8 mouse cellular contexts compared by ENCODE assay signal in the genomic region with DNA sequence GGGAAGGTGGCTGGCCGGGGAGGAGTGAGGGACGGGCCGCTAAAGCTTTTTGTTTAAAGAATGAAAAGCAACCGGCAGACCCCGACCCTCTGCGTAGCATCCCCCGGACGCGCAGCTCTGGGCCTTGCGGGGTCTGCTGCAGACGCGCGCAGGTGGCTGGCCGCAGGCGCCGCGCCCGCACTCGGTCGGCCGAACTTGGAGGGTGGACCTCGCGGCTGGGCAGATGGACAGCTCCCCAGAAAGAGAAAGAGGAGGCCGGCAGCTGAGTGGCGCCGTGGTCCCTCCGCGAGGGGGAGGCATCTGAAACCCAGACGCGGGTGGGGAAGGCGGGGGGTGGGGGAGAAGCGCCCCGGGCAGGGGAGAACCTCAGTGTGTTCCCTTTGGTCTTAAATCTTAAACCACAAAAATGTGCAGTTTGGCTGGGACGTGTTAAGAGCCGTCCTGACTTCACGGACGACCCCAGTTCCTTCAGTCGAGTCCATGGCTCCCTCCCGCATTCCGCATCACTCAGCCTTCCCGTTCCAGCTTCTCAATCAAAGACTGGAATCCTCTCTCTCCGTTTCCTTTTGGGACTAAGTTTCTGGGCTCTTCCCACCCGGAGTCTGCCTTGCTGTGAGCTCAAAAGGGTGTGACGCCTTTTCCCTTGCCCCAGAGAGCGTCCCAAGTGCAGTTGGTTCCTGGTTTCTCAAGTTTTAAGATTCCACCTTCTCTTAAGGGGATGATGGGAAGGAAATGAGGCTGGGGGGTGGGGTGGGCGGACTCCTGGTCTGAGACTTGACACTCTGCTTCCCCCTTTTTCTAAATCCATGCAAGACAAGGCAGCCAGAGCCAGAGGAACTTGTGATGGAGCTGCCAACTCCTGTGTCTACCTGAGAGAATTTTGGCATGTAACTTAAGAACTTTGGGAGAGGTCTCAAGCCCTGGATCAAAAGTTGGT. TPM values are rescaled to one million over a fixed set of nuclear protein-coding genes. Genes with fewer than 3 reads are reported as not detected.
A peak's percentile ranks its signal among the peaks of the same experiment; 100 is the strongest.
DNase-seq lines count a peak whose midpoint lies in the region; ATAC-seq and TF ChIP-seq lines count a peak whose summit lies in the region.

No protein-coding gene starts in this region.

- no peaks in the 10 kb centered on the region for H3K4me1 ChIP-seq in erythroblast, embryonic 14.5 days (ENCODE audit: control insufficient read depth)
- H3K4me1 ChIP-seq in intestine, embryonic 14.5 days (replicated peaks; ENCODE audit: control insufficient read depth, insufficient read depth, low read length), result peaks cover 19% of the 10 kb centered on the region
- H3K4me1 ChIP-seq in limb, embryonic 11.5 days (ENCODE audit: control insufficient read depth, insufficient read depth, low read length), result peaks cover 26% of the 10 kb centered on the region
- H3K4me1 ChIP-seq in midbrain, embryonic 13.5 days (replicated peaks), result peaks cover 39% of the 10 kb centered on the region
- peaks cover 12% of the 10 kb centered on the region for H3K4me1 ChIP-seq in testis, adult 2 months (ENCODE audit: control insufficient read depth, insufficient read depth, low read length)

- no peak for TF ChIP-seq POLR2A in testis, adult 2 months (IDR thresholded peaks at IDR 0.05; ENCODE audit: control insufficient read depth, low read depth, low read length)

- TF ChIP-seq CTCF in testis, adult 2 months (IDR thresholded peaks at IDR 0.05; ENCODE audit: control insufficient read depth, insufficient read depth, insufficient replicate concordance, low read depth, low read length), result no peak

- under 1% methylated on average over 45 of the region's 46 CpGs for WGBS in intestine, embryonic 14.5 days
- WGBS in limb, embryonic 11.5 days, result under 1% methylated on average over 46 of the region's 46 CpGs
- under 1% methylated on average over 45 of the region's 46 CpGs for WGBS in midbrain, embryonic 13.5 days

- H3K4me2 ChIP-seq in intestine, embryonic 14.5 days (ENCODE audit: low read length), result peak overlapping the region; percentile 85
- peak overlapping the region; percentile 84 for H3K4me2 ChIP-seq in limb, embryonic 11.5 days (ENCODE audit: low read depth, severe bottlenecking)
- H3K4me2 ChIP-seq in midbrain, embryonic 13.5 days (replicated peaks), result peak overlapping the region; percentile 93

- H3K4me3 ChIP-seq in erythroblast, embryonic 14.5 days (replicated peaks), result peak overlapping the region; percentile 53
- H3K4me3 ChIP-seq in intestine, embryonic 14.5 days (ENCODE audit: low read depth, low read length), result peak overlapping the region; percentile 85
- peak overlapping the region; percentile 96 for H3K4me3 ChIP-seq in limb, embryonic 11.5 days (ENCODE audit: low read depth, low read length)
- H3K4me3 ChIP-seq in midbrain, embryonic 13.5 days (replicated peaks), result peak overlapping the region; percentile 97
- peak overlapping the region; percentile 71 for H3K4me3 ChIP-seq in testis, adult 2 months (ENCODE audit: control insufficient read depth, low read depth, low read length)

- peak overlapping the region; percentile 81 for H3K9ac ChIP-seq in intestine, embryonic 14.5 days (ENCODE audit: low read length)
- peak overlapping the region; percentile 96 for H3K9ac ChIP-seq in limb, embryonic 11.5 days (ENCODE audit: low read length)
- peak overlapping the region; percentile 98 for H3K9ac ChIP-seq in midbrain, embryonic 13.5 days (replicated peaks)

- peak overlapping the region; percentile 65; the same call in 1 of the 2 replicates for H3K27ac ChIP-seq in intestine, embryonic 14.5 days (ENCODE audit: low read depth)
- H3K27ac ChIP-seq in limb, embryonic 11.5 days (replicated peaks; ENCODE audit: low read depth, low read length), result peak overlapping the region; percentile 79
- peak overlapping the region; percentile 92 for H3K27ac ChIP-seq in midbrain, embryonic 13.5 days
- H3K27ac ChIP-seq in testis, adult 2 months (ENCODE audit: control insufficient read depth, insufficient read depth, low read depth, low read length), result no peak overlapping the region

- peaks cover 41% of the 10 kb centered on the region for H3K27me3 ChIP-seq in erythroblast, embryonic 14.5 days (ENCODE audit: control insufficient read depth)
- no peaks in the 10 kb centered on the region for H3K27me3 ChIP-seq in intestine, embryonic 14.5 days (replicated peaks; ENCODE audit: control insufficient read depth, insufficient read depth, low read length)
- H3K27me3 ChIP-seq in limb, embryonic 11.5 days (ENCODE audit: control insufficient read depth, insufficient read depth, low read length), result no peaks in the 10 kb centered on the region
- H3K27me3 ChIP-seq in midbrain, embryonic 13.5 days, result no peaks in the 10 kb centered on the region
- peaks cover 2% of the 10 kb centered on the region for H3K27me3 ChIP-seq in testis, adult 2 months (ENCODE audit: control insufficient read depth, insufficient read depth, low read length)

- no peaks in the 10 kb centered on the region for H3K9me3 ChIP-seq in erythroblast, embryonic 14.5 days (ENCODE audit: control insufficient read depth, low read length)
- H3K9me3 ChIP-seq in intestine, embryonic 14.5 days (ENCODE audit: control insufficient read depth, low read length), result no peaks in the 10 kb centered on the region
- H3K9me3 ChIP-seq in limb, embryonic 11.5 days (ENCODE audit: control insufficient read depth, low read length), result no peaks in the 10 kb centered on the region
- no peaks in the 10 kb centered on the region for H3K9me3 ChIP-seq in midbrain, embryonic 13.5 days

- DNase-seq in embryo, embryonic 10 days (ENCODE audit: low spot score), result peak; percentile 66
- peak; percentile 50 to 62 for DNase-seq in gastrocnemius, postnatal 4 days (ENCODE audit: low spot score in 2 of 2)
- peak; percentile 80 for DNase-seq in intestine, embryonic 14.5 days (ENCODE audit: low spot score)
- DNase-seq in limb, embryonic 11.5 days (ENCODE audit: low spot score), result peak; percentile 71

- no peaks in the 10 kb centered on the region for H3K36me3 ChIP-seq in erythroblast, embryonic 14.5 days (ENCODE audit: control insufficient read depth)
- H3K36me3 ChIP-seq in intestine, embryonic 14.5 days (ENCODE audit: control insufficient read depth, insufficient read depth, low read length), result no peaks in the 10 kb centered on the region
- H3K36me3 ChIP-seq in limb, embryonic 11.5 days (ENCODE audit: control insufficient read depth, insufficient read depth, low read length), result 0 out of 2 replicates have a peak, but pooled peaks cover 2% of the 10 kb centered on the region
- no peaks in the 10 kb centered on the region for H3K36me3 ChIP-seq in midbrain, embryonic 13.5 days
- H3K36me3 ChIP-seq in testis, adult 2 months (ENCODE audit: control insufficient read depth, insufficient read depth, low read length), result no peaks in the 10 kb centered on the region

- ATAC-seq in erythroblast, adult 5-6 weeks (replicated peaks; ENCODE audit: low FRiP score, poor library complexity, severe bottlenecking), result no peak
- ATAC-seq in intestine, embryonic 14.5 days (replicated peaks; ENCODE audit: low FRiP score, low TSS enrichment, low read depth), result peak; percentile 43
- peak; percentile 50 for ATAC-seq in limb, embryonic 11.5 days (ENCODE audit: insufficient number of reproducible peaks, low FRiP score, low TSS enrichment, low read depth)
- ATAC-seq in midbrain, embryonic 13.5 days, result peak; percentile 45

RNA-seq across cellular contexts. Expression of a gene that starts 1.1 kb away (rescaled TPM):
- not detected in 2 replicates for polyA plus RNA-seq in erythroblast, embryonic 14.5 days (2012)
- 2.1 and 6.5 TPM in 2 replicates for total RNA-seq in erythroblast, adult 5-6 weeks (2015; ENCODE audit: low replicate concordance)
- total RNA-seq in erythroblast, adult 5-6 weeks (2017; ENCODE audit: low replicate concordance), result 3.1 and 4.0 TPM in 2 replicates
- 10 to 100 TPM; 17.2 to 19.6 TPM for total RNA-seq in gastrocnemius, postnatal 4 days (2021)
- 6.1 and 6.2 TPM in 2 replicates for polyA plus RNA-seq in intestine, embryonic 14.5 days (2014; fragmentation: Nextera tagmentation; extraction: Ambion mirVana)
- 10.4 and 11.2 TPM in 2 replicates for polyA plus RNA-seq in limb, embryonic 11.5 days (2014; fragmentation: Nextera tagmentation; extraction: Ambion mirVana)
- 13.2 TPM in 2 replicates for polyA plus RNA-seq in midbrain, embryonic 13.5 days (2015; fragmentation: Nextera tagmentation; extraction: Ambion mirVana)
- 1.3 TPM in 2 replicates for polyA plus RNA-seq in testis, adult 2 months (2012; rRNA removed)
